Mouse (Mus musculus): Measurements from ENCODE around the gene Bbs1.

Gene Bbs1

GRCm38 (mm10) chr19:4854552-4855469, 51.6 kb downstream of the Bbs1 start, which contains the start of gene Ctsf:
TSS of gene Ctsf (plus strand) at chr19:4855130.
- Histone ChIP-seq H3K36me3 (ENCODE audit: insufficient read depth, low read length) (peaks cover 37% of the 10 kb centered on the region), H3K4me3 (replicated peaks; ENCODE audit: low read length) (peak within 1 kb of the TSS; percentile 83), H3K4me1 (replicated peaks; ENCODE audit: low read depth, low read length) (peaks cover 57% of the 10 kb centered on the region), H3K27me3 (ENCODE audit: insufficient read depth, low read length) (peaks cover 20% of the 10 kb centered on the region), H3K9me3 (ENCODE audit: low read length) (no peaks in the 10 kb centered on the region)
- TF ChIP-seq NANOG (IDR thresholded peaks at IDR 0.05; ENCODE audit: borderline replicate concordance, low read length) (no peak), CTCF (conservative IDR thresholded peaks at IDR 0.05; ENCODE audit: low read length) (no peak), POU5F1 (IDR thresholded peaks at IDR 0.05; ENCODE audit: borderline replicate concordance, low read length) (no peak)

- Histone ChIP-seq H3K36me3 (ENCODE audit: insufficient read depth, low read length) (no peaks in the 10 kb centered on the region), H3K27me3 (ENCODE audit: insufficient read depth, low read length) (peaks cover 3% of the 10 kb centered on the region), H3K4me3 (replicated peaks; ENCODE audit: low read length) (peak overlapping the region; percentile 8), H3K4me1 (replicated peaks; ENCODE audit: low read depth, low read length) (peaks cover 70% of the 10 kb centered on the region), H3K9me3 (ENCODE audit: low read length) (no peaks in the 10 kb centered on the region)
- no peak for TF ChIP-seq CTCF (conservative IDR thresholded peaks at IDR 0.05; ENCODE audit: low read length)
- no peak for TF ChIP-seq POU5F1 (IDR thresholded peaks at IDR 0.05; ENCODE audit: borderline replicate concordance, low read length)
- no peak for TF ChIP-seq NANOG (IDR thresholded peaks at IDR 0.05; ENCODE audit: borderline replicate concordance, low read length)
Observed at GRCm38 (mm10) chr19:4850281-4850680, 56.1 kb downstream of the Bbs1 start.

GRCm38 (mm10) chr19:4849800-4850199, 56.6 kb downstream of the Bbs1 start:
- 0 out of 2 replicates have a peak overlapping the region, but pooled peaks have one; percentile 1 for H3K4me3 ChIP-seq (replicated peaks; ENCODE audit: low read length)
- no peaks in the 10 kb centered on the region for H3K9me3 ChIP-seq (ENCODE audit: low read length)
- no peaks in the 10 kb centered on the region for H3K36me3 ChIP-seq (ENCODE audit: insufficient read depth, low read length)
- H3K27me3 ChIP-seq (ENCODE audit: insufficient read depth, low read length) = no peaks in the 10 kb centered on the region
- TF ChIP-seq NANOG (IDR thresholded peaks at IDR 0.05; ENCODE audit: borderline replicate concordance, low read length) = peak; percentile 71
- no peak for TF ChIP-seq CTCF (conservative IDR thresholded peaks at IDR 0.05; ENCODE audit: low read length)
- peak; percentile 51; the same call in 1 of the 2 replicates for TF ChIP-seq POU5F1 (IDR thresholded peaks at IDR 0.05; ENCODE audit: borderline replicate concordance, low read length)
- peaks cover 70% of the 10 kb centered on the region for H3K4me1 ChIP-seq (replicated peaks; ENCODE audit: low read depth, low read length)

GRCm38 (mm10) chr19:4847490-4847889, 58.9 kb downstream of the Bbs1 start:
- H3K36me3 ChIP-seq (ENCODE audit: insufficient read depth, low read length) = no peaks in the 10 kb centered on the region
- H3K27me3 ChIP-seq (ENCODE audit: insufficient read depth, low read length) = no peaks in the 10 kb centered on the region
- no peak overlapping the region for H3K4me3 ChIP-seq (replicated peaks; ENCODE audit: low read length)
- peak; percentile 52 for TF ChIP-seq CTCF (conservative IDR thresholded peaks at IDR 0.05; ENCODE audit: low read length)
- no peak for TF ChIP-seq POU5F1 (IDR thresholded peaks at IDR 0.05; ENCODE audit: borderline replicate concordance, low read length)
- TF ChIP-seq NANOG (IDR thresholded peaks at IDR 0.05; ENCODE audit: borderline replicate concordance, low read length) = no peak
- no peaks in the 10 kb centered on the region for H3K9me3 ChIP-seq (ENCODE audit: low read length)
- peaks cover 53% of the 10 kb centered on the region for H3K4me1 ChIP-seq (replicated peaks; ENCODE audit: low read depth, low read length)

GRCm38 (mm10) chr19:4845846-4846245, 60.6 kb downstream of the Bbs1 start:
- Histone ChIP-seq H3K9me3 (ENCODE audit: low read length) (no peaks in the 10 kb centered on the region), H3K36me3 (ENCODE audit: insufficient read depth, low read length) (no peaks in the 10 kb centered on the region), H3K4me1 (replicated peaks; ENCODE audit: low read depth, low read length) (peaks cover 45% of the 10 kb centered on the region), H3K27me3 (ENCODE audit: insufficient read depth, low read length) (peaks cover 10% of the 10 kb centered on the region), H3K4me3 (replicated peaks; ENCODE audit: low read length) (no peak overlapping the region)
- TF ChIP-seq CTCF (conservative IDR thresholded peaks at IDR 0.05; ENCODE audit: low read length) (no peak), POU5F1 (IDR thresholded peaks at IDR 0.05; ENCODE audit: borderline replicate concordance, low read length) (no peak), NANOG (IDR thresholded peaks at IDR 0.05; ENCODE audit: borderline replicate concordance, low read length) (no peak)

GRCm38 (mm10) chr19:4842611-4843010, 63.8 kb downstream of the Bbs1 start:
- no peak overlapping the region for H3K4me3 ChIP-seq (replicated peaks; ENCODE audit: low read length)
- no peaks in the 10 kb centered on the region for H3K9me3 ChIP-seq (ENCODE audit: low read length)
- 0 out of 2 replicates have a peak, but pooled peaks cover 4% of the 10 kb centered on the region for H3K36me3 ChIP-seq (ENCODE audit: insufficient read depth, low read length)
- peaks cover 23% of the 10 kb centered on the region for H3K27me3 ChIP-seq (ENCODE audit: insufficient read depth, low read length)
- no peak for TF ChIP-seq NANOG (IDR thresholded peaks at IDR 0.05; ENCODE audit: borderline replicate concordance, low read length)
- no peak for TF ChIP-seq CTCF (conservative IDR thresholded peaks at IDR 0.05; ENCODE audit: low read length)
- no peak for TF ChIP-seq POU5F1 (IDR thresholded peaks at IDR 0.05; ENCODE audit: borderline replicate concordance, low read length)
- H3K4me1 ChIP-seq (replicated peaks; ENCODE audit: low read depth, low read length) = peaks cover 42% of the 10 kb centered on the region

GRCm38 (mm10) chr19:4840848-4841247, 65.6 kb downstream of the Bbs1 start:
- TF ChIP-seq POU5F1 (IDR thresholded peaks at IDR 0.05; ENCODE audit: borderline replicate concordance, low read length) (no peak), NANOG (IDR thresholded peaks at IDR 0.05; ENCODE audit: borderline replicate concordance, low read length) (no peak), CTCF (conservative IDR thresholded peaks at IDR 0.05; ENCODE audit: low read length) (no peak)
- no peak overlapping the region for H3K4me3 ChIP-seq (replicated peaks; ENCODE audit: low read length)
- H3K9me3 ChIP-seq (ENCODE audit: low read length) = no peaks in the 10 kb centered on the region
- H3K4me1 ChIP-seq (replicated peaks; ENCODE audit: low read depth, low read length) = peaks cover 54% of the 10 kb centered on the region
- H3K27me3 ChIP-seq (ENCODE audit: insufficient read depth, low read length) = peaks cover 23% of the 10 kb centered on the region
- 0 out of 2 replicates have a peak, but pooled peaks cover 10% of the 10 kb centered on the region for H3K36me3 ChIP-seq (ENCODE audit: insufficient read depth, low read length)

GRCm38 (mm10) chr19:4839149-4839548, 67.3 kb downstream of the Bbs1 start, which contains the start of the genes Ccs and Ccdc87:
TSS of gene Ccs (minus strand) at chr19:4839332.
TSS of gene Ccdc87 (plus strand) at chr19:4839366.
- Histone ChIP-seq H3K36me3 (ENCODE audit: insufficient read depth, low read length) (peaks cover 16% of the 10 kb centered on the region; the same call in 1 of the 2 replicates), H3K9me3 (ENCODE audit: low read length) (no peaks in the 10 kb centered on the region), H3K4me1 (replicated peaks; ENCODE audit: low read depth, low read length) (peaks cover 68% of the 10 kb centered on the region), H3K4me3 (replicated peaks; ENCODE audit: low read length) (peak within 1 kb of the TSS; percentile 88), H3K27me3 (ENCODE audit: insufficient read depth, low read length) (peaks cover 23% of the 10 kb centered on the region)
- TF ChIP-seq CTCF (conservative IDR thresholded peaks at IDR 0.05; ENCODE audit: low read length) (no peak), POU5F1 (IDR thresholded peaks at IDR 0.05; ENCODE audit: borderline replicate concordance, low read length) (no peak), NANOG (IDR thresholded peaks at IDR 0.05; ENCODE audit: borderline replicate concordance, low read length) (no peak)

All from E14TG2a.4 (cell line).